Mouse (Mus musculus): ENCODE data around the gene Btbd9.

Btbd9 gene

DNA sequence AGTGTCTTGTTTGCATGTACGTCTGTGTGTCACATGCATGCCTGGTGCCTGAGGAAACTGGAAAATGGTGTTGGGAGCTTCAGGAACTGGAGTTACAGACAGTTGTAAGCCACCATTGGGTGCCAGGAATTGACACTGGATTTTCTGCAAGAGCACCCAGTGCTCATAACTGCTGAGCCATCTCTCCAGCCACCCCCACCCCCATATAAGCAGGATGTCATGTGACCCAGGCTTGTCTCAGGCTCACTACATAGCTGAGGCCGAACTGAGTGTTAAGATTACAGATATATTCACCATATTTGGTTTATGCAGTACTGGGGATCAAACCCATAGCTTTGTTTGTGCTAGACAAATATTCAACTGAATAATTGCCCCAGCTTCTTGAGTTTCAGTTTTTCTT, 394.2 kb downstream of the Btbd9 start:
- DNase-seq (ENCODE audit: low spot score in 2 of 2), result no peak

DNA sequence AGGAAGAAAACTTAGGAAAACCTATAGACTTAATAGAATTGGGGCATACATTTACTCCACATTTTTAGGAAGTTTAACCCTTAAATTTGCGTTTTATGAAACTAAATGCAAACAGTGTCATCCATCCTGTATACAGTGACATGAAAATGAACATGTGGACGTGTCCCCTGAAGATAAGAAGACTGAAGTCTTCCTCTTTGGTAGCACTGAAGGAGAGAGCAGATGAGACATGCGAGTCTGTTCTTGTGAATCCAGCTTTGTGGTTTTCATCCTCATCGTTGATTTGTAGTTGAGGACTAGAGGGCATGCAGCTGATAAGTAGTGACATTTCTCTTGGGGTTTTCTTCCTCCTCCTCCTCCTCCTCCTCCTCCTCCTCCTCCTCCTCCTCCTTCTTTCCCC, 394.7 kb downstream of the Btbd9 start:
- no peak for DNase-seq (ENCODE audit: low spot score in 2 of 2)

DNA sequence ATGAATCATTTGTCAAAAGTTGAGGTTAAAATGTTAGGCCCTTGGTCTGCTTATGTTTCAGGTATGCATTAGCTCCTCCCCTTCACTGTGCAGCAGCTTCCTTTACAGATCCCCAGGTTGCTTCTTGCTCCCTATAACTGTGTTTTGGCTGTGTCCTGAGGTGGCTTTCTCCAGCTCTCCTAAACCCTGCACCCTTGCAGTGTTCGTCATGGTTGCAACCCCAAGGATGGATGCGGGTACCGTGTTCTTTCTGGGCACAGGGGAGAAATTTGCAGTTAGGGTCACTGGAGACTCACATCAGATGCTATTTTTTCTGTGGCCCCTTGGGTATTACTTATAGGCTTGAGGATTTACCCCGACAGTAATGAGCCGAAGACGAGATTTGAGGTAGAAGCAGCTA, 396.1 kb downstream of the Btbd9 start:
- no peak for DNase-seq (ENCODE audit: low spot score in 2 of 2)

DNA sequence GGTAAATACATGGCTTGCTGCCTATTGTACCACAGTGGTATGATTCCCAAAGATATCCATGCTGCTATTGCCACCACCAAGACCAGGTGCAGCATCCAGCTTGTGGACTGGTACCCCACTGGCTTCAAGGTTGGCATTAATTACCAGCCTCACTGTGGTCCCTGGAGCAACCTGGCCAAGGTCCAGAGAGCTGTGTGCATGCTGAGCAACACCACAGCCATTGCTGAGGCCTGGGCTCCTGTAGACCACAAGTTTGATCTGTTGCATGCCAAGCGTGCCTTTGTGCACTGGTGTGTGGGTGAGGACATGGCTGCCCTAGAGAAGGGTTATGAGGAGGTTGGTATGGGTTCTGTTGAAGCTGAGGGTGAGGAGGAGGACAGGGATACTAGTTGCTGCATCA, 397.9 kb downstream of the Btbd9 start:
- DNase-seq (ENCODE audit: low spot score in 2 of 2), result no peak

DNA sequence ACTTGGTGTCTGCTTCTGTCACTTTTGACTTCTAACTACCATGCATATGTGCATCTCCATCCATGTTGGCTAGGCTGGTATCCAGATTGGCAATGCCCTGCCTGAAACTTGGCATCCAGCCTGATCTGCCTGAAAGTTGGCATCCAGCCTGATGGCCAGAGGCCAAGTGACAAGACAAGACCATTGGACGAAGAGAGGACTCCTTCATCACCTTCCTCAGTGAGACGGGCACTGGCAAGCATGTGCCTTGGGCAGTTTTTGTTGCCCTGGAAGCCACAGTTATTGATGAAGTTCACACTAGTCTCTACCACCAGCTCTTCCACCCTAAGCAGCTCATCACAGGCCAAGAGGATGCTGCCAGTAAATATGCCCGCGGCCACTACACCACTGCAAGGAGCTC, 398.9 kb downstream of the Btbd9 start:
- no peak for DNase-seq (ENCODE audit: low spot score in 2 of 2)

Data from spleen, postnatal 4 days (tissue).